Mouse (Mus musculus): Measurements from ENCODE around the gene Nipal3.

- TF ChIP-seq CTCF (IDR thresholded peaks at IDR 0.05): peak; percentile 27; the same call in 1 of the 2 replicates
- peak; percentile 61; the same call in 1 of the 2 replicates for TF ChIP-seq POLR2A (IDR thresholded peaks at IDR 0.05; ENCODE audit: insufficient read depth, low read depth, low read length)
Measured at GRCm38 (mm10) chr4:135493691-135494520, 932 bp downstream of the Nipal3 start.

Data from heart, adult 2 months (tissue).